Mouse (Mus musculus) MN1 (cell line): Measurements from ENCODE around the gene Sema3d.

Experiments used
- DNase-seq: peaks from one replicate; pipeline ENCODE4 v3.0.0-alpha.2; 2016; ENCODE audit warnings: low spot score

Gene Sema3d

DNA sequence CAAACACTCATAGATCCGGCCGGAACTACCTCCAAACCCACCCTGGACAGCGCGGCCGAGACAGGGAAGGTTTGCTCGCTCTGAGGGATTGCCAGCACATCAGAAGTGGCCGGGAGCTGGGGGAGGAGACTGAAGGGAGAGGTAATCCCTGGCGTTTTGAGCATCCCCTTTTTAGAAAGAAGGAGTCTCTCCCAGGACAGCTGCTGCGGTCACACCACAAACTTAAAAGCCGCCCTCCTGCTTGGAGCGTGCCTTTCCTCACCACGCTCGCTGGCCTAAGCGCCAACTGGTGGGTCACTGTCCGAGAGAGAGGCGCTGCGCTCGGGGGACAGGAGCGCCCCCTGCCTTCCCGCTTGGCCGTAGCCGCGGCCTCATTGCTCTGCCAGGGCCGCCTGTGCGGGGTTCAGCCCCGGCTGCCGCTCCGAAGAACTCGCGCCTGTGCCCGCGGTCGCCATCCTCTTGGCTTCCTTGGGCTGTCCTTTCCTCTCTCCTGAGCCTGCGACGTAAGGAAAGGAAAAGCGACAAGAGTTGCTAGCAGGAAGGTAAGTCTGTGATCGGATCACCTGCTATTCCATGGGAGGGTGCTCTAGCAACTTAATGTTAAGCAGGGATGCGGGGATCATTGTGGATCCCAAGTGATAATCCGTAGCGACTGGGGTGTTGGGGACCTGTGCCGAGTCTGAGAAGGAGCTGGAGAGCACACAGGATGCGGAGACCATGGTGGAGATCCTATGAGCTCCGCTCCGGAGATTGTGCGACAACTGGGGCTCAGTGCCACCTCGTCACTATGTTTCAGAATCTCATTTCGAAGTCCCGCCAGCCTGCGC is at the start of gene Sema3d:
Gene Sema3d, plus strand, starts transcription at position 253 of the 827 bp plus-strand sequence.
- DNase-seq, result no peak

DNA sequence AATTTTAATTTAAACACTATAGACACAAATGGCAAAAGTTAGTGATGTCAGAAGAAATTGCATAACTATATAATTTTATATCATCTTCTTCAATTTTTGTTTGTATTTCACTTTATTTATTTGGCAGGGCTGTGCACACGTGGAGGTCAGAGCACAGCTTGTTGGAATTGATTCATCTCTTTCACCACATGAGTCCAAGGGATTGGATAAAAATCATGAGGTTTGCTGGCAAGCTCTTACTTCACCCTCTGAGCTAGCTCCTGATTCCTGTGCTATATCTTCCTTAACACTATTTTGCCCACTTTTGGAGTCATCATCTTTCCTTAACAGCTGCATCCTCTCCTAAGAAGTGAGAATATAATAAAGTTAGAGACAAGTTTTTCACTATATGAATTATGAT is 5.9 kb upstream of the Sema3d start:
- DNase-seq, result no peak

DNA sequence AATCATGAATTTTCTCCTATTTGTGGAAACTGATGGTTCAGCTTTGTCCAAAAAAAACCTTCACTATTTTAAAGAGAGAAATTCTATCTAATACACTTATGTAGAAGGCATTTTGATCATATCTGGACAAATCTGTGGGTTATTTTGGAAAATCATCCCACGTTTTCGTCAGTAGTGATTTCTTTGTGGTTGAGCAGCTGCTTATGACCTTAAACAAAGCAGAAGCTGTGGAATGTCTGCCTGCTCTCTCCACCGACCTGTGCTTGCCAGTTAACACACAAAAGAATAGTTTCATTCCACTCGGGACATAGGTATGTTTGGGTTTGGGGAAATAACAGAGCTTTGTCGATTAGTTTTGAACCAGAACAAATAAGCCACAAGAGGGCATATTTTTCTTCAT is 4.3 kb upstream of the Sema3d start:
- DNase-seq, result no peak

DNA sequence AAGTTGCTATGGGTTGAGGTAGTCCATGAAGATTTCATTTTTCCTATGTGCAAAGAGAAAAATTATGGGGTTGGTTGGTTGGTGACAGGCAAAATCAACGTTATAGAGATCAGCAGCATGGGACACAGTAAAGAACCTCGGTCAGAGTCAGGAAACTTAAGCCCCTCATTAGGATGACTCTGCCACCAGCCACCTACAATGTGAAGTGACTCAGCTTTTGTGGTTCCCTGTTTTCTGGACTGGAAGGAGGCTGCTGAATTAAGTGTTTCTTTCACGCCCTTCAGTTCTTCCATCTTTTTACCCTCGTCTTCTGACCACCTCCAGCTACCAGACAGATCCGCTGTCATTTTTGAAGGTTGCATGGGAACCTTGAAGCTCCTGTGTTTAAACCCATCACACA is 1.2 kb upstream of the Sema3d start:
- DNase-seq, result no peak

DNA sequence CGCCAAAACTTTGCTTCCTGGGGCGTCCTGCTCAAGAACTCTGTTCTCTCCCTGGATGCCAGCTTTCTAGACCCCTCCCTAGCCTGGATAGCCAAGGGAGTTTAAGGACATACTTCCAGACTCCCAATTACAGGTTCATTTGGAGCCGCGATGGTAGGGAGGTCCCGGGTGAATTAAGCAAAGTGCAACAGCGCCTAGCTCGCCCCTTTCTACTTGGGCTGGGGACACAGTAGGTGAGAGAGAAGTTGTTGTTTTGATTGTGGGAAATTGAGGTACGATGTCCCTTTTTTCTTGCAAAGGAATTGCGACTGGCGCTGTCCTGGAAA is 738 bp downstream of the Sema3d start:
- DNase-seq, result no peak

DNA sequence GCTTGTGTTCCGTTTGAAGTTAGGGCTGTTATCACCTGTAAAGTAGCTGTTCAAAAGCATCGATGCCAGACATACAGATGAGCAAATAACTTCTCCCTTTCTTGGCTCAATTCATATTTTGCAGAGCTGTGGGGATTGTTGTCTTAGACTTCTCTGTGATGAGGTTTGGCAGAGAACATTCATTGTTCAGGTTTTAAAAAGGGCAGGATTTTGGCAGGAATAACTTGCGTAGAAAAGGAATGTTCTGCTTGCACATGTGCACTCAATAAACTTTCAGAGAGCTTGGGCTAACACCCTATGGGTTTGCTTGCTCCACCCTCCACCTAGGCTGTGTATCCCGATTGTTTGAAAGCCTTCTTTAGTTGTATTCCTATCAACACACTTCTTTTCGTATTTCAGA is 9.5 kb downstream of the Sema3d start:
- no peak for DNase-seq

DNA sequence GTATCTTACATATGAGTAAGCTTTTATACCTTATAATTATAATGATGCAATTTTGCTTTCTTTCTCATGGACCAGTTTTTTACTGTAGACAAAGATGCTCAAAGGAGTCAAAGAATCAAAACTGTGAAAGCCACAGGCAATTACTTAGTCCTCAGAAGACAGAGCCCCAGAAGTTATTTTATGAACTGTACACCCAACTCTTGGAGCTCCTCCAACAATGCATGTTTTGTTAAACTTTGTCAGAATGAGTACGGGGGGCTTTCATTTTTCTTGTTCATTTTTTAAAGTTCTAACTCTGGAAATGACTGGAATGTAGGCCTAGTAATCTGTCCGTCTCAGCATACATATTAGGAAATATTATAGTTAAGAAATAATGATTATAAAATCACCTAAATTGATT is 16.1 kb downstream of the Sema3d start:
- DNase-seq, result no peak

DNA sequence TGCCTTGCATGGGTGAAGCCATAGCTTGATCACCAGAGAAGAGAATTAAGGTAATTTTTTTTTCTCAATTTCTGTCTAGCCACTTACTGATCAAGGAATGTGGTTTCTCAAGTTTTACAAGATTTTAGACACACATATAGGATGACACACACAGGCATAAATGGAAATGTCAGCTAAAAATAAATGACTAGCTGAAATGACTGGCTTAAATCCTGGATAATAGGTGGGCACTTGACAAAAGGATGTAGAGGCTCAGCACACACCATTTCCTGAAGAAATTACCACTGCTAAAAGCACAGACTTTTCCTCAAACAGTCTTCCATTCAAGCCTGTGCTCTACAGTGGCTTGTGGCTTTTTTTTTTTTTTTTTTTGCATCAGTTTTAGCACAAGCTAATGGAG is 21.0 kb downstream of the Sema3d start:
- no peak for DNase-seq

DNA sequence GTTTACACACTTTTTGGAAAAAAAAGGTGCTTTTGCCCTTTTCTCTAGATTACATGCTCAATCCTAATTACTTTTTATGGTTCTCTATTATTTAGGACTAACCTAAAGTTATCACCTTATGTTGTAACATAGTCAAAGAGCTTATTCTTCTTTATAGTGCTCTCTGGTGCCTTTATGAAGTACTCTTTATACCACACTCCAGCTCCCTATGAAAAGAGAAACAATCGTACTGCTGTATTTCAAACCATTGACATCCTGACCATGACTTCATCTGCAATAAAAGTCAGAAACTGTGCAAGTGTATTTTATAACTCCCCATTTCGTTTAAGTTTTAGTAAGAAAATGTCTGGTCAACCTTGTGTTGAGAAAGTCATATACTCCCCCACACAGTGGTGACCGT is 29.4 kb downstream of the Sema3d start:
- DNase-seq, result no peak

DNA sequence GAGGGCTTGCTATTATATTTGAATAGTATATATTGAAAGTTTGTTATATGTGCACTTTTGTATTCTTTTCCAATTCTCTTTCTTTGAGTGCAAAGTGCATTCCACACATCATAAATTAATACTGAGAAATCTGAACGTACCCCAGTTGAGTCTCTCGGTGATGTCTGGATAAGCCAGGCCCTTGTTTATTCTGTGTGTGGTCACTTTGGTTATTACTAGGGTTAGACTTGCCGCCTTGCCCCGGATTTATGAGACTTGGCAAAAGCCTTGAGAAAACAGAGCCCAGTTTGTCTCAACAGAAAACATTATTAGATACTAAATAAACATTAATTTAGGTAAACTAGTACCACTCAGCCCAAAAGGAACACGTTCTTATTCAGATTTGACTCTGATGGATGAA is 40.1 kb downstream of the Sema3d start:
- no peak for DNase-seq

DNA sequence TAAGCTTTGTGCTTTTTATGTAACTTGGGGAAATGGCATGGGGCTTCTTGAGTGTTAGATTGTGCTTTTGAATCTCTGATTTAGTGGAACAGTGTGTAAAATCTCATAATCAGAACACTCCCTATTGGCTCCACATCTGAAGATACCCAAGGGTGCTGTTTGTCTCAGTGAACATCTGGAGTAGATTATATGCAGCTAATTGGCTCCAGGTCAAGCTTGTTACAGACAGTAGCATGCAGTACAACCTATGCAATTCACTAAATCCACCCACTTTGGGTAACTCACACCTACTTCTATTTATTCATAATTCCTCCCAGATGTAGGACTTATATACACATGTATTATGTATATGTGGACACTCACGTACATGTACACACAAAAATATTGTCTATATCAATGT is 58.6 kb downstream of the Sema3d start:
- DNase-seq, result no peak

DNA sequence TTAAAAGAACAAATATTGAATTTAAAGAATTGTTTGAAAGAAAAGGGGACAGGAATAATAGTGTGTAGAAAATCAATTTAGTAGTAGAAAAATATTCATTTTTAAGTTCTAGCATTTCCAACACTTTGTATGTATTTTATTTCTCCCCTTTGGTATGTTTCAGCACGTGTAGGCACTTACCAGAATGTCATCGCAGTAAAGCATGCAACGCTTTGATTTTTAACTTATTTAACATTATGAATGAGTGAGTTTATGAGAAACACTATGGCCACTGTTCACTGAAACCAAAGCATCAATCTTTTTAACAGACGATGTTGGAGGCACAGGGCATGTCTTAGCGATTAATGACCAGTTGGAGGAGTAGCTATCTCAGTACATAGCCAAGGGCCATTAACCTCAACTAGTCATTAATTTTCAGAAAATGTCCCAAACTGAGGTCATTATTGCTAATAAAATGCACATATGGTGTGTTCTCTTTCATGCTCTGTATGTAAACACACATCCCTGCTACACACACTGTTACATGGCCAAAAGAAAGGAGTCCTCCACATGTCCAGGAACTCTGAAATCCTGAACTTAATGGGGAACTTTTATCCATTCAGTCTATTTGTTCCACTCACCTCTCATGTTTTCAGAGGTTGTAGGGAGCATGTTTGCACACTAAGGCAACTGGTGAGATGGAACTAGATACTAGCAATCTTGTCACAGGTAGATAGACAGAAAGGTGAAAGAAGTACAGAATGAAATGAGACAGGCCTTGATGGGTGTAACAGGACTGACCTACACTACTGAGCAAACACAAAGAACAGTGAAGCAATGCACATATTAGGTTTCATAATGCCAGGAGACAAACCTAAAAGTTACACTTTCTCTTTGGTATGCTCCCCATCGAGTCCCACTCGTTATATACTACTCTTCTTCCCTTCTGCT is 59.3 kb downstream of the Sema3d start:
- no peak for DNase-seq

DNA sequence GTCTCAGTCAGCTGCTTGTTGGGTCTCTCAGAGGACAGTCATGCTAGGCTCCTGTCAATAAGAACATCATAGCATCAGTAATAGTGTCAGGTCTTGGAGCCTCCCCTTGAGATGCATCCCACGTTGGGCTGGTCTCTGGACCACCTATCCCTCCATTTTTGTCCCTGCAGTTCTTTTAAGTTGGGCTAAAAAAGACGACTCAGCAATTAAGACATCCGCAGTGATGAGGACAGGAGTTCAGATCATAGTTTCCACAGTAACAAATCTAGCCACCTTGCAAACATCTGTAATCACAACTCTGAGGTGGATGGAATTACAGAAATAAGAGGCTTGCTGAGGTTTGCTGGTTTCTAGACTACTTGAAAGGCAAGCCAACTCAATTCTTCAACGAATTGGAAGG is 67.9 kb downstream of the Sema3d start:
- DNase-seq, result no peak

DNA sequence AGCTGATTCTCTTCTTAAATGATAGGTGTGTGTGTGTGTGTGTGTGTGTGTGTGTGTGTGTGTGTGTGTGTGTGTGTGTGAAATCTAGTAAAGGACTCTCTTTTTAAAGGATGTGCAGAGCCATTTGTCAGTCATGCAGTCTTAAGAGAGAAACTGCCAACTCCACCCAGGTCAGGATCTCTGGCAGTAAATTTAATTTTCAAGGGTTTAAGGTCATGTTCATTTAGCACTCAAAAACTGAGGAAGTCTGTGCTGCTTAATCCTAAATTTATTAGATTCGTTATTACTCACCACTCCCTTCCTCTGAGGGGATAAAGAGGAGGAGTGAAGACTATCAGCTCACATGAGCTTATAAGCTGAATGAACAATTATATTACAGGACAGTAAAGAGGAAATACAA is 71.8 kb downstream of the Sema3d start:
- DNase-seq, result no peak

DNA sequence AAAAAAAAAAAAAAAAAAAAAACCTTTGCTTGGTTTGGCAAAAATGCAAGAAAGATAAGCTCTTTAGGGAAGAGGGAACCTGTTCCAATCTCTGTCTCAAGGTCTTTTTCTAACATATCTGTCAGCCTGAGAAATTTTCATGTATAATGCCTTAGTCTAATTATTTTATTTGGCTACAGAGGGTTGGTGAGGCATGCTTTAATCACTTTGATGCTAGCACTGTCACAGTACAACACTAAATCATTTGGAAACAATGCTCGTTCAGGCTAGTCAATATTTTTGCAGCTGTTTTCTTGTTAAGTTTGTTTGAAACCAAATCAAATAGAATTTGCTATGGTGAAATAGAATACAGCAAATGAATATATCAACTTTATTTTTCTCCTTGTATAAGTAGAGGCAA is 74.3 kb downstream of the Sema3d start:
- DNase-seq, result no peak

DNA sequence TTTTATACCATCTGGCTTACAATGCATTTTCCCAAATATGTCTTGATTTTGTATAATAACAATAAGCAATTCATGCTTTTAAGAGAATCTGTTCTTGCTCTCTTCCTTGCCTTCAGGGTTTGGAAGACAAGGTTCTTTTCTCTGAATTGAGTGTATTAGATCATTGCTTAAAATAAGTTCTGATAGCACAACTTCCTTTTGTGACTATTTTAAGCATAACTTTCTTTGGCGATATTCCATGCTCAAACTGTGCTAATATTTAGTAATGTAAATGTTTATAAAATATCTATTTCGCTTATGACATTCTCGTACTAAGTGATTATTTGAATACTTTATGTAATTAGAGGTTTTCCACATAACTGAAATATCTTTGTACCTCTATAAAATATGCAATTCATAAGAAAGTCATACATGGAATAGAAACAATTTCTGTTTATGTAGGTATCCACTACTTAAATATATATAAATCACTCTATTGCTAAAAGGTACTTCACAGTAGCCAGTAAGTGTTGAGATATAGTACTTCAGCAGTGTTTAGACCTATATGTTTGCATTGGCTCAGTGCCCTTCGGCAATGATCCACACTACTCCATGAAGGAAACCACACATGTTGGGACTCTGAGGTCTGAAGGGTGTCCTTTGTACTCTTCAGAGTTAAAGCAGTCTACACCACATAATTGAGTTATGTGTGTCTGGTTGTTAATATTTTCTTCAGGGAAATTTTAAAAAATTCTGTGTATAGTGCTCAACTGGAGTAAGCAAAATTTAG is 84.6 kb downstream of the Sema3d start:
- no peak for DNase-seq

DNA sequence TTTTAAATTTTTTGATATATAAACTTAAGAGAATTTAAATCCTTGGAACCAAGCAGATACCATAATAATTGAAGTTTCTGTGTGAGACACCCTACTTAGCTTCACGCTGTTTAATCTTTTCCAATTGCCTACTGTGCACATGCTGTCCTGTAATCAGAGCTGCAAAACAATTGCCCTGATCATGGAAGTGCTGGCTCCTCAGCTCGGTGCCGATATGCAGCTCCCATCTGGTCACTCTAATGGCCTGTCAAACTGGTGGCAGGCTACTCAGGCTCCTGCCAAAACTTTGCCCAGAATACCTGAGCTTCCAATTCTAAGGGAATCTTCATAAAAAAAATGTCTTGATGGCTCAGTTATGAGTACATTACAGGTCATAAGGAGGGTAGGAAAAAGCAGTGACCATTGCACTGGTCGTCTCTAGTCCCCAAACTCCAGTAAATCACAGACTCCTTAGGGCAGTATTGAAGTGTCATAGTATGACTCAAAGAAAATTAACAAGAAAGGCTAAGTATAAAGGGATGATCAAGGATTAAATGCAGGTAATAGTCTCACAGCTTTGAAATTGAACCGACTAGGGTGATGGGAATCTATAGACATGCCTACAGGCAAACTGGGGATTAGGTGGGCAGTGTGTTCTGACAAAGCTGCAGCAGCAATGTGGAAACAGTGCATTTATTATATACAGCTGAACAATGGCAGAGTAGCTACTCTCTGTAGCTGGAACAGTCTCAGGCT is 91.9 kb downstream of the Sema3d start:
- no peak for DNase-seq

DNA sequence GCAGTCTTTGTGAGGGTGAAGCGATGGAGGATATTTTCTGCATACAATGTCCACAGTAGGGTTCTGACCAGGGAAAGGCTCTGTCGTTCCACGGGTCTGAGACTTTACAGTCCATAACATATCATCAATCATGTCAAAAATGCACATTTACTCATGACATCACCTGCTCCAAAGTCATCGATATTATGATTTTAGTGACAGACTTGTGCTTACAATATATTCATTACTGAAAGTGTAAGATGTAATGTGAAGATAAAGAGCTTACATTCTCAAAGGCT is 92.4 kb downstream of the Sema3d start:
- no peak for DNase-seq

DNA sequence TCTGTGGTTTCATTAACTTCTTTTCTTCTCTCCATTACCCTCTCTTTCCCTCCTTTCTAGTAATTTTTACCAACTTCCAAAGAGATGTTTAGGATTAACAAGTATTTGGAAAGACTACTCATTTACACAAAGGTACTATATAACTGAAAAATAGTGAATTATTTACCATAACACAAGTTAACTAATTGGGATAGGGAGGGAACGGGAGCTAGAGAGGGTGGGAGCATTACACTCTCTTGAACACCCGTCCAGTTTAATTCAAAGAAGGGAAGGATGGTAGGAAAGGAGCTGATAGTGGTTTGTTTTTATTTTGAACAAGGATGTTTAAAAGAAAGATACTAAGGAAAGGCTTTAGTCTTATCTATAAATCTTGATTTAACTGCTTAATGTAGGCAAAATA is 104.7 kb downstream of the Sema3d start:
- no peak for DNase-seq

DNA sequence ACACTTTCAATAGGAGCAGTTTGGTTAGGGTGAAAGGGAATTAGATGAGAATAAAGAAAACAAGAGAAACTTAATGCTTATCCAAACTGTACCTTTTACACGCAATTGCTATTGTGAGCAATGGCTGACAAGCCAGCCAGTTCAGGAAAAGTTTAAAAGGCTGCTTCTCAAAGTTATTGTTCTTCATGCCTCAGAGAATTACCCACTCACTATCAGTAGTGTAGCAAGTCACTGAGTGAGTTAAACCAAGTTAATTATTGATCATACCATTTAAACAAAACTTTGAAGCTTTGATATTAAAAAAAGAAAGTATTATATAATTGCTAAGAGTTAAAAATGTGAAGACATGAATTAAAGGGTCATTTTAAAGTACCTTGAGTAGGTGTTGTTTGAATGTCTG is 108.5 kb downstream of the Sema3d start:
- DNase-seq, result no peak

DNA sequence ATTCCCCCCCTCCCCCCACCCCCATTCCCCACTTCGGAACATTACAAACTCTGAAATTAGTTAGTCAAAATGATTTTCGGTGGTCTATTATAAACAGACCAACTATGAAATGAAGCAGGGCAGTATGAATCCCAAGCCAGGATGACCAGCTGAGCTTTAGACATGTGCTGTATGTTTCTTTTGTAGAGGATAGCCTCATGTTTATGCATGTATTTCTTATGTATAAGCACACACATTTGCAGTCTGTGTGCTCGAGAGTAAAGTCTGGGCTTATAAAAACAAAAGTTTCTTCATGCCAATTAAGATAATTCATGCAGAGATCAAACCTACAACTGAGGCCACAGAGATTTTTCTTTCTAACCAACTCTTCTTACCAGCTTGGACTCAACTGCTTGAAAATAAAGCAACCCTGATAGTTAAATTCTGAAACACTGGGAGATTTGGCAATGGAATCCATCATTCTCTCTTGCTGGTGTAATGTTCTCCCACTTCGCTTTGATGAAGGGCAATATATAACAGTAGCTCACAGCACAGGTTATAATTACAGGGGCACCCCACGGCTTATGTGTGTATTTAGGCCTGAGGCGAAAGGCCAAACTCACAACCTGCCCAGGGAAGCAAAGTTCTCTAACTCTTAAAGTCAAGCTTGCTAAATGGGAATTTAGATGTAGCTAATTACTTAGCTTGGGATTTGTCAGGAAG is 115.2 kb downstream of the Sema3d start:
- DNase-seq, result no peak

DNA sequence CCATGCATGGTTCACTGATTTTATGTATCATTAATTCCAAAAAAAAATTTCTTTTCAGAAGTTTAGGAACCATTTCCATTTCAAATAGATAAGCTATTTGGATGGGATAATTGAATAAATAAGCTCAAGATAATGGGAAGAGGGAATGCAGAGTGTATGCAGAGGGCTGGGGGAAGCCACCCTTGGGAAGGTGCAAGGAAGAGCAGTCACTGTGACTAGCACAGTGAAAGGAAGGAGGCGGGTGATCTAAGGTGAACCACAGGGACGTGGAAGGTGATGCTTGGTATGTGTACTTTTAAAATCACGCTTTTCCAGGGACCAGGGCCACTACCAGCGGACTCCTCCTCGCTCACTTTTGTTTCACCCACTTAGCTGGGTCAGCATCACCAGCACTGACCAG is 115.9 kb downstream of the Sema3d start:
- DNase-seq, result no peak
